ENCODE assay signal across 8 mouse cellular contexts in the genomic region with DNA sequence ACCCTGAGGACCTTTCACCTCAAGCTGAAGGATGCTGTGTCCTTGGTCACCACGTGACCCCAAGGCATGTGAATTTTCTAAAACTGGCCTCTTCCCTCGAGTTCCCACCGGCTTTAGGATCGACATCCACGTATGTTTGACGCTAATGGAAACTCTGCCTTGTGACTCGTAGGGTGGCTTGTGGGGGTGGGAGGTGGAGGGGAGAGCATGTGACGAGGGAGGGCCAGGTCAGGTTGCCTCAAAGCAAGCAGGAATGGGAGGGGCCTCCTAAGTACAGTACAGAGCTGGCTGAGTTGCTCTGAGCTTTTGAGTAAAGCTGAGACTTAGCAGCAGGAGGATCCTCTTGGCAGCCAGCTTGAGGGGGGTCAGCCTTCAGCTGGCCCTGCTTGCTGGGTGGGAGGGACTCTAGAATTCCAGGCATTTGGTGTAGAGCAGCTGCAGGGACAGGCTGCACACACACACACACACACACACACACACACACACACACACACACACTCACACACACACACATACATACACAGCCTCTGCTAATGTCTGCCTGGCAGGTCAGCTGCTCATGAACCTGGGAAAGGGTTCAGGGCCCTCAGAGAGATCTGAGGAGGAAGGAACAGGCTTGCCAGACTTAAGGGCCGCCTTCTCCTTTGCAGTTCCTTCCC.
DNase-seq lines count a peak whose midpoint lies in the region; ATAC-seq and TF ChIP-seq lines count a peak whose summit lies in the region.

No protein-coding gene starts in this region.

- ATAC-seq in kidney, embryonic 15.5 days (replicated peaks; ENCODE audit: low FRiP score) = peak; percentile 88
- 0 out of 2 replicates have a peak, but pooled peaks have one; percentile 27 for ATAC-seq in midbrain, embryonic 15.5 days (replicated peaks)

- TF ChIP-seq CTCF in cerebellum, adult 2 months (IDR thresholded peaks at IDR 0.05; ENCODE audit: borderline replicate concordance, insufficient read depth, low read depth, low read length) = no peak

- no peak overlapping the region for H3K4me2 ChIP-seq in kidney, embryonic 15.5 days
- H3K4me2 ChIP-seq in midbrain, embryonic 15.5 days = no peak overlapping the region

- DNase-seq in CD4-positive helper T cell, adult 2 months (ENCODE audit: low read depth, low spot score) = peak; percentile 32
- DNase-seq in ES-CJ7 (ENCODE audit: low read depth, low spot score) = peak; percentile 63
- peak; percentile 41 to 75 for DNase-seq in gastrocnemius, postnatal 4 days (ENCODE audit: low spot score in 2 of 2)
- DNase-seq in cerebellum, adult 2 months = no peak
- no peak for DNase-seq in right cerebral cortex, postnatal 14 days
- DNase-seq in right cerebral cortex, postnatal 36 days (ENCODE audit: low spot score in 2 of 2) = no peak

- peak overlapping the region; percentile 84 for H3K27ac ChIP-seq in kidney, embryonic 15.5 days
- peak overlapping the region; percentile 30; the same call in 1 of the 2 replicates for H3K27ac ChIP-seq in midbrain, embryonic 15.5 days
- H3K27ac ChIP-seq in cerebellum, adult 2 months (ENCODE audit: insufficient read depth, low read length) = no peak overlapping the region

- H3K4me1 ChIP-seq in kidney, embryonic 15.5 days = peaks cover 46% of the 10 kb centered on the region
- H3K4me1 ChIP-seq in midbrain, embryonic 15.5 days = peaks cover 14% of the 10 kb centered on the region; the same call in 1 of the 2 replicates
- H3K4me1 ChIP-seq in cerebellum, adult 2 months (ENCODE audit: control insufficient read depth, insufficient read depth, low read length) = no peaks in the 10 kb centered on the region

- no peaks in the 10 kb centered on the region for H3K27me3 ChIP-seq in kidney, embryonic 15.5 days
- H3K27me3 ChIP-seq in midbrain, embryonic 15.5 days (replicated peaks) = no peaks in the 10 kb centered on the region
- H3K27me3 ChIP-seq in cerebellum, adult 2 months (ENCODE audit: control insufficient read depth, insufficient read depth, low read length) = no peaks in the 10 kb centered on the region; the same call in 1 of the 2 replicates

- 0 out of 2 replicates have a peak overlapping the region, but pooled peaks have one; percentile 8 for H3K9ac ChIP-seq in kidney, embryonic 15.5 days
- no peak overlapping the region for H3K9ac ChIP-seq in midbrain, embryonic 15.5 days

- no peak for TF ChIP-seq POLR2A in cerebellum, adult 2 months (IDR thresholded peaks at IDR 0.05; ENCODE audit: borderline replicate concordance, insufficient read depth, low read length)

- H3K9me3 ChIP-seq in kidney, embryonic 15.5 days (replicated peaks) = no peaks in the 10 kb centered on the region
- H3K9me3 ChIP-seq in midbrain, embryonic 15.5 days = no peaks in the 10 kb centered on the region

- H3K36me3 ChIP-seq in kidney, embryonic 15.5 days = no peaks in the 10 kb centered on the region
- H3K36me3 ChIP-seq in midbrain, embryonic 15.5 days (replicated peaks) = no peaks in the 10 kb centered on the region

- WGBS in kidney, embryonic 15.5 days = 20% methylated on average over 9 of the region's 9 CpGs
- WGBS in midbrain, embryonic 15.5 days = 56% methylated on average over 9 of the region's 9 CpGs
- 28% methylated on average over 9 of the region's 9 CpGs for WGBS in cerebellum, adult 2 months

- H3K4me3 ChIP-seq in kidney, embryonic 15.5 days (replicated peaks) = no peak overlapping the region
- H3K4me3 ChIP-seq in midbrain, embryonic 15.5 days = no peak overlapping the region
- no peak overlapping the region for H3K4me3 ChIP-seq in cerebellum, adult 2 months (replicated peaks; ENCODE audit: insufficient read depth, low read depth, low read length)

Comparison
In these comparisons a context has a peak if more than half of its experiments do, and no peak if none do; other contexts are left out.
1. DNase-seq: peak in CD4-positive helper T cell, adult 2 months (single experiment), ES-CJ7 (single experiment) and gastrocnemius, postnatal 4 days (2 of 2); none in cerebellum, adult 2 months (0 of 2), right cerebral cortex, postnatal 14 days (single experiment) and right cerebral cortex, postnatal 36 days (0 of 2).